Mouse (Mus musculus) cerebellum, adult 2 months (tissue): ENCODE measurements around the gene Tinagl1. TPM values are rescaled to one million over a fixed set of nuclear protein-coding genes. Genes with fewer than 3 reads are reported as not detected.

Experiments used
- DNase-seq, 2 experiments: peaks; one replicate each; pipeline ENCODE4 v3.0.0; 2021
- H3K27ac ChIP-seq: fragments of 200-500 bp; 2 replicates; pipeline ENCODE4 v1.5.1; 2012; ENCODE audit warnings: low read length, control low read depth, inconsistent platforms; ENCODE audit not compliant: insufficient read depth
- H3K27me3 ChIP-seq: fragments of 200-500 bp; 2 replicates; pipeline ENCODE4 v1.6.1; 2012; ENCODE audit warnings: inconsistent platforms, mild to moderate bottlenecking, low read length, moderate library complexity; ENCODE audit not compliant: control insufficient read depth, insufficient read depth
- H3K4me1 ChIP-seq: fragments of 200-500 bp; 2 replicates; pipeline ENCODE4 v1.6.1; 2011; ENCODE audit warnings: low read length; ENCODE audit not compliant: control insufficient read depth, insufficient read depth
- H3K4me3 ChIP-seq: fragments of 200-500 bp; replicated peaks from 2 replicates; pipeline ENCODE3; 2011; ENCODE audit warnings: mild to moderate bottlenecking, low read depth, low read length, control low read depth; ENCODE audit not compliant: insufficient read depth
- CTCF ChIP-seq: fragments of 200-500 bp; IDR thresholded peaks from 2 replicates; pipeline ENCODE4 v1.5.1; 2011; ENCODE audit warnings: low read depth, mild to moderate bottlenecking, control low read depth, low read length, moderate library complexity, borderline replicate concordance; ENCODE audit not compliant: insufficient read depth
- POLR2A ChIP-seq: fragments of 200-500 bp; IDR thresholded peaks from 2 replicates; pipeline ENCODE4 v1.6.1; 2011; ENCODE audit warnings: low read length, control low read depth, borderline replicate concordance; ENCODE audit not compliant: insufficient read depth
- WGBS: fragments of 180-500 bp; shearing (Covaris S2); methylation state at CpG from one replicate; pipeline ENCODE4 v1.1.7; 2018; 5-methylcytosine and 5-hydroxymethylcytosine counted together
- polyA plus RNA-seq: library from polyadenylated mRNA; depleted of rRNA; stranded (reverse); fragments of >200 nt; gene quantifications from 2 replicates; pipeline ENCODE4 v1.2.3, GENCODE M21; 2012

Tinagl1 gene
- polyA plus RNA-seq, 1 experiment, result 12.8 TPM

DNA sequence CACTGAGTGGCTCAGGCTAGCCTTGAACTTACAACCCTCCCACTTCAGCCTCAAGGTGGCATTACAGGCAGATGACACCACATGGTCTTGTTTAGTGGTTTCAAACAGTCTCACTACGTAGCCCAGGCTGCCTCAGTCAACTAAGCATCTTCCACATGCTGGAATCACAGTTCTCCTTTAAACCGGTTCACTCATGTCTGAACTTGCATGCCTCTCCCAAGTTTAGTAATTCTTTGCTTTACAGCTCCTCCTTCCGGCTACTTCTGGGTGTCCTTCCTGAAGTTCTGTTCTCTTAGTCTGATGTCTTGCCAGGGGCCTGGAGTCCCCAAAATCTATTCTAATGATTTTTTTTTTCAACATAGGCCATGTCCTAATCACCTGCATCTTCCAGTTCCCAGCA lies 20.7 kb downstream of the Tinagl1 start:
- no peak for DNase-seq
- no peaks in the 10 kb centered on the region for H3K4me1 ChIP-seq
- WGBS, result 80% methylated on average over 3 of the region's 3 CpGs
- no peak overlapping the region for H3K27ac ChIP-seq
- peaks cover 2% of the 10 kb centered on the region; the same call in 1 of the 2 replicates for H3K27me3 ChIP-seq
- H3K4me3 ChIP-seq, result no peak overlapping the region
- TF ChIP-seq CTCF (no peak), POLR2A (no peak)

- no peak for DNase-seq
- no peak overlapping the region for H3K4me3 ChIP-seq
- WGBS, result 88% methylated on average over 10 of the region's 10 CpGs
- H3K27me3 ChIP-seq, result peaks cover 2% of the 10 kb centered on the region; the same call in 1 of the 2 replicates
- TF ChIP-seq POLR2A (no peak), CTCF (no peak)
- no peak overlapping the region for H3K27ac ChIP-seq
- no peaks in the 10 kb centered on the region for H3K4me1 ChIP-seq
These were observed 26.5 kb downstream of the Tinagl1 start for GRCm38 (mm10) chr4:130148405-130148804.

DNA sequence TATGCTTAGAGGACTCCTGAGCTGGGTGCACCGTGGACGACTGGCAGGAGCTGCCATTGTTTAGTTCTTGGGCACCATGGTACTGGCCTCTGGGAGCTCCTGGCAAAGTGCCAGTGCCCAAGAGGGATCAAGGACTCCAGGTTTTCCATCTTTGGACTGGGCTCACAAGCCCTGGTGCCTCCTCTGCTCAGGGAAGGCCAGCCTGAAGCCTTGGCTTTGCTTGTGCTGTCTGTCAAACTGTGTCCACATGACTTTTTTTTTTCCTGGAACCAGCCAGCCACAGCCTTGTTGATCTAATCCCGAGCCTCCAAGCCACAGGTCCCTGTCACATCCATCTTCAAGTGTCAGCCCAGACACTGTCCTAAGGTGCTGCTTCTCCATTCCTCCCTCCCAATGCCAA lies 33.1 kb downstream of the Tinagl1 start:
- no peak for TF ChIP-seq CTCF
- TF ChIP-seq POLR2A, result no peak
- no peak for DNase-seq
- 39% methylated on average over 3 of the region's 3 CpGs for WGBS

GRCm38 (mm10) chr4:130140992-130141402 lies 33.9 kb downstream of the Tinagl1 start:
- 0 out of 2 replicates have a peak, but pooled peaks cover 3% of the 10 kb centered on the region for H3K4me1 ChIP-seq
- H3K27me3 ChIP-seq, result no peaks in the 10 kb centered on the region; the same call in 1 of the 2 replicates
- TF ChIP-seq POLR2A (no peak), CTCF (no peak)
- WGBS, result 21% methylated on average over 9 of the region's 9 CpGs
- H3K27ac ChIP-seq, result no peak overlapping the region
- DNase-seq, result no peak
- H3K4me3 ChIP-seq, result no peak overlapping the region

More for the DNA sequence above, 33.1 kb downstream of the Tinagl1 start:
- Histone ChIP-seq H3K27ac (no peak overlapping the region), H3K4me3 (no peak overlapping the region), H3K4me1 (0 out of 2 replicates have a peak, but pooled peaks cover 3% of the 10 kb centered on the region), H3K27me3 (no peaks in the 10 kb centered on the region; the same call in 1 of the 2 replicates)

DNA sequence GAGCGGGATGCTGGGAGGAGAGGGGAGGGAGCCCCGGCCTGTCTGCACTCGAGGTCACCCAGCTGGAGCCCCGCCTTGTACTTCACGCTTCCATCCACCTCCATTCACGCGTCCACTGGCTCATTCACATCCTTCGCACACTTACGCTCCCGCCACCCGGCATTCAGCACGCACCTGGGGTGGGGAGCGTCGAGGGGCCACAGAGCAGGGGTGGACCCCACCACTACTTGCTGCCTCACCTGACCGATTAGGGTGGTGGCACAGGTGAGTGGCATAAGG lies 35.8 kb downstream of the Tinagl1 start, which contains the start of gene Hcrtr1:
Gene Hcrtr1, minus strand, starts transcription at position 146 of the 279 bp plus-strand sequence.
- no peak for TF ChIP-seq CTCF
- TF ChIP-seq POLR2A, result no peak
- no peak for DNase-seq

DNA sequence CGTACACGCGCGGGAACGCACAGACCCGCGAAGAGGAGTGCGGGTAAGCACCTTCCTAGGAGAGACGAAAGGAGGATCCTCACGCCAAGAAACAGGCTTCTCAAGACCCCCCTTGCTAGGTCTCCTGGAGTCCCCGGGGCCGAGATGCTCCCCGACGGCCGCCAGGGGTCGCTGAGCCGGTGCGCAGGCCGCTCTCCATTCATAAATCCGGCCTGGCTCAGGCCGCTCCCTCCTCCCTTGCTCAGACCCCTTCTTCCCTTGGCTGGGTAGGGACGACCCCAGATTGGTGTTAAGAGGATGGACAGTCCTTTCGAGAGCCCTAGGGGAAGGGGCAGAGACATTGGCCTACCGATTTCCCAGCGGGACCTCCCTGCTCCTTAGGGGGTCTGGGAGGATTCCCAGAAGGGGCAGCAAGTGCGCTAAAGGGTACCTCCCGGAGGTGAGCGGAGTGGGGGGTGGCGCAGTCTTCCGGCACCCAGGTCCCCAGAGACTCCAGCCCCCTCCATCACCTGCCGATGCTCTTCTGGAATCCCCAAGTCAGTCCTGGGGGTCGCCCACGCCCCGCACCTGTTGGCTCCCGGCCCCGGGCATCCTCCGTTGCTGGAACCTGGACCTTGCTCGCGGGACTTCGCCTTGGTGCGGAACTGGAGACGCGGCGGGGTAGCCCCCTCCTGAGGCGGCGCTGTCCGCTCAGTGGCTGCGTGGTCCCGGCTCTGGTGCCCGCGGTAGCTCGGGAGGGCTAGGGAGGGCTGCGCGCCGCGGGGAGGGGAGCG lies 36.3 kb downstream of the Tinagl1 start:
- peak overlapping the region; percentile 48 for H3K4me3 ChIP-seq
- 1% methylated on average over 56 of the region's 57 CpGs for WGBS
- H3K27ac ChIP-seq, result no peak overlapping the region

More for the DNA sequence above, 35.8 kb downstream of the Tinagl1 start, which contains the start of gene Hcrtr1:
- Histone ChIP-seq H3K27ac (no peak within 1 kb of the TSS), H3K4me3 (peak within 1 kb of the TSS; percentile 48), H3K27me3 (no peaks in the 10 kb centered on the region; the same call in 1 of the 2 replicates), H3K4me1 (0 out of 2 replicates have a peak, but pooled peaks cover 3% of the 10 kb centered on the region)
- WGBS, result 3% methylated on average over 14 of the region's 15 CpGs

GRCm38 (mm10) chr4:130133399-130133798 lies 41.5 kb downstream of the Tinagl1 start:
- no peak for DNase-seq
- H3K27ac ChIP-seq, result no peak overlapping the region
- no peak for TF ChIP-seq CTCF
- no peak for TF ChIP-seq POLR2A
- no peaks in the 10 kb centered on the region for H3K27me3 ChIP-seq
- H3K4me1 ChIP-seq, result no peaks in the 10 kb centered on the region
- H3K4me3 ChIP-seq, result no peak overlapping the region
- WGBS, result 65% methylated on average over 6 of the region's 6 CpGs

More for the DNA sequence above, 36.3 kb downstream of the Tinagl1 start:
- peak; percentile 29 to 65 for DNase-seq
- no peak for TF ChIP-seq POLR2A
- peak; percentile 73 for TF ChIP-seq CTCF
- Histone ChIP-seq H3K27me3 (no peaks in the 10 kb centered on the region; the same call in 1 of the 2 replicates), H3K4me1 (0 out of 2 replicates have a peak, but pooled peaks cover 3% of the 10 kb centered on the region)

DNA sequence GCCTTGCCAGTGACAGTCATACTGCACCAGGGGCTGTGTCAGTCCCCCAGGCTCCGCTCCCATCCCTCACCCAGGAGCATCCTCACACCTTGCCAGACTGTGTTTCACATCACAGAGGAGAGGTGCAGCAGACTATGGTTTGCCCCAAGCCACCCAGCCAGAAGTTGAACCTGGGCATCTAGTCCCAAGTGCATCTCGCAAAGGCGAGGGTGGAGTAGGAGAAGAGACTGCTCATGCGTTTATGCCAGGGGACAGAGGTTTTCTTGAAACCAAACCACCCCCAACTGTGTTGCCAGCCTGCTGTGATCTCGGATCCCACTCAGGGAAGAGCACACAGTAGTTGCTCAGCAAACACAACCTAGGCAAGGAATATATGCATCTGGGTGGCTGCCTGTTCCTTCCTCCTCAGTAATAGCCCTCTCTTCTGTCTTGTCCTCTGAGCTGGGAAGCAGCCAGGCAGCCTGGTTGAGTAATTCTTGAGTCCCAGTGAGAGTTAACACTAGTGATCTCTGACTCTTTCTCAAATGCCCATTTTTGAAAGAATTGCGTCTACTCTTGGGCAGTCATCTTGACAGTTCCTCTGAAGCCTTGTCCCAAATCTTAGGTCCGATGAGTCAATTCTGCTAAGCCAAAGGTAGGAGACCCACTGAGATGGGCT lies 43.3 kb downstream of the Tinagl1 start:
- no peak overlapping the region for H3K4me3 ChIP-seq
- TF ChIP-seq POLR2A (no peak), CTCF (no peak)
- 86% methylated on average over 7 of the region's 7 CpGs for WGBS

More for the DNA sequence above, 43.3 kb downstream of the Tinagl1 start:
- H3K4me1 ChIP-seq, result peaks cover 3% of the 10 kb centered on the region; the same call in 1 of the 2 replicates
- no peaks in the 10 kb centered on the region for H3K27me3 ChIP-seq
- no peak overlapping the region for H3K27ac ChIP-seq
- no peak for DNase-seq
